Mouse (Mus musculus) limb, embryonic 10.5 days (tissue): ENCODE measurements around the gene Itpk1. TPM values are rescaled to one million over a fixed set of nuclear protein-coding genes. Genes with fewer than 3 reads are reported as not detected.

Experiments used
- DNase-seq: peaks from one replicate; pipeline ENCODE4 v3.0.0-alpha.2; 2017; ENCODE audit warnings: low spot score
- H3K27ac ChIP-seq: fragments of 300-500 bp; sonication (generic); 2 replicates; pipeline ENCODE4 v1.5.1; 2016; ENCODE audit warnings: mild to moderate bottlenecking
- H3K27me3 ChIP-seq: fragments of 300-500 bp; sonication (generic); 2 replicates; pipeline ENCODE4 v1.6.1; 2016; ENCODE audit warnings: low read depth, mild to moderate bottlenecking; ENCODE audit not compliant: poor library complexity, severe bottlenecking
- H3K36me3 ChIP-seq: fragments of 300-500 bp; sonication (generic); 2 replicates; pipeline ENCODE4 v1.6.1; 2016; ENCODE audit warnings: mild to moderate bottlenecking, moderate library complexity
- H3K4me1 ChIP-seq: fragments of 300-500 bp; sonication (generic); 2 replicates; pipeline ENCODE4 v1.6.1; 2016
- H3K4me3 ChIP-seq: fragments of 300-500 bp; sonication (generic); 2 replicates; pipeline ENCODE4 v1.5.1; 2016; ENCODE audit warnings: mild to moderate bottlenecking, moderate library complexity
- H3K9me3 ChIP-seq: fragments of 300-500 bp; sonication (generic); replicated peaks from 2 replicates; pipeline ENCODE4 v1.6.1; 2016; ENCODE audit warnings: mild to moderate bottlenecking
- whole genome bisulfite sequencing: fragments of 180-500 bp; shearing (Covaris S2); methylation state at CpG from one replicate; pipeline ENCODE4 v1.1.7; 2016; 5-methylcytosine and 5-hydroxymethylcytosine counted together
- polyA plus RNA-seq: library from polyadenylated mRNA; unstranded; fragments of >200 nt; fragmentation: Nextera tagmentation; extraction: Ambion mirVana; gene quantifications from 2 replicates; pipeline ENCODE4 v1.2.1, GENCODE M21; 2016

Gene Itpk1
- polyA plus RNA-seq, 1 experiment from 2014 or later, result 9.7 TPM

- peak overlapping the region; percentile 50 for H3K27ac ChIP-seq
- WGBS, result 88% methylated on average over 7 of the region's 7 CpGs
Measured at GRCm38 (mm10) chr12:102725761-102726175, 21.0 kb upstream of the Itpk1 start.

GRCm38 (mm10) chr12:102725146-102725545, 20.4 kb upstream of the Itpk1 start:
- no peaks in the 10 kb centered on the region for H3K9me3 ChIP-seq
- H3K4me3 ChIP-seq, result no peak overlapping the region
- H3K27ac ChIP-seq, result no peak overlapping the region
- DNase-seq, result no peak
- H3K27me3 ChIP-seq, result no peaks in the 10 kb centered on the region
- 95% methylated on average over 6 of the region's 6 CpGs for WGBS
- H3K36me3 ChIP-seq, result no peaks in the 10 kb centered on the region
- peaks cover 20% of the 10 kb centered on the region for H3K4me1 ChIP-seq

More at GRCm38 (mm10) chr12:102725761-102726175, 21.0 kb upstream of the Itpk1 start:
- peaks cover 26% of the 10 kb centered on the region for H3K4me1 ChIP-seq
- no peaks in the 10 kb centered on the region for H3K9me3 ChIP-seq
- no peaks in the 10 kb centered on the region for H3K27me3 ChIP-seq
- no peak overlapping the region for H3K4me3 ChIP-seq
- H3K36me3 ChIP-seq, result no peaks in the 10 kb centered on the region
- no peak for DNase-seq

GRCm38 (mm10) chr12:102723861-102724260, 19.1 kb upstream of the Itpk1 start:
- Histone ChIP-seq H3K4me1 (peaks cover 21% of the 10 kb centered on the region), H3K9me3 (no peaks in the 10 kb centered on the region), H3K36me3 (no peaks in the 10 kb centered on the region), H3K27me3 (no peaks in the 10 kb centered on the region), H3K4me3 (no peak overlapping the region), H3K27ac (no peak overlapping the region)
- 79% methylated on average over 6 of the region's 6 CpGs for WGBS
- no peak for DNase-seq

GRCm38 (mm10) chr12:102722966-102723365, 18.2 kb upstream of the Itpk1 start:
- WGBS, result 82% methylated on average over 8 of the region's 8 CpGs
- no peaks in the 10 kb centered on the region for H3K27me3 ChIP-seq
- H3K36me3 ChIP-seq, result no peaks in the 10 kb centered on the region
- no peak overlapping the region for H3K27ac ChIP-seq
- DNase-seq, result no peak
- no peak overlapping the region for H3K4me3 ChIP-seq
- H3K4me1 ChIP-seq, result peaks cover 21% of the 10 kb centered on the region
- H3K9me3 ChIP-seq, result no peaks in the 10 kb centered on the region

GRCm38 (mm10) chr12:102722451-102722850, 17.7 kb upstream of the Itpk1 start:
- Histone ChIP-seq H3K4me1 (peaks cover 21% of the 10 kb centered on the region), H3K27me3 (no peaks in the 10 kb centered on the region), H3K36me3 (no peaks in the 10 kb centered on the region), H3K27ac (peak overlapping the region; percentile 70), H3K9me3 (no peaks in the 10 kb centered on the region), H3K4me3 (no peak overlapping the region)
- 64% methylated on average over 11 of the region's 11 CpGs for WGBS
- DNase-seq, result no peak

- Histone ChIP-seq H3K4me3 (no peak overlapping the region), H3K27me3 (no peaks in the 10 kb centered on the region), H3K27ac (no peak overlapping the region), H3K4me1 (peaks cover 17% of the 10 kb centered on the region), H3K9me3 (no peaks in the 10 kb centered on the region), H3K36me3 (no peaks in the 10 kb centered on the region)
- peak; percentile 80 for DNase-seq
- WGBS, result 35% methylated on average over 13 of the region's 13 CpGs
Measured at GRCm38 (mm10) chr12:102719552-102720315, 15.0 kb upstream of the Itpk1 start.

GRCm38 (mm10) chr12:102714654-102715395, 10.1 kb upstream of the Itpk1 start:
- Histone ChIP-seq H3K4me1 (peaks cover 27% of the 10 kb centered on the region), H3K27me3 (no peaks in the 10 kb centered on the region), H3K4me3 (no peak overlapping the region), H3K36me3 (no peaks in the 10 kb centered on the region), H3K9me3 (no peaks in the 10 kb centered on the region), H3K27ac (no peak overlapping the region)
- WGBS, result 89% methylated on average over 10 of the region's 10 CpGs
- no peak for DNase-seq

- H3K4me3 ChIP-seq, result no peak overlapping the region
- H3K27me3 ChIP-seq, result no peaks in the 10 kb centered on the region
- no peaks in the 10 kb centered on the region for H3K36me3 ChIP-seq
- H3K27ac ChIP-seq, result no peak overlapping the region
- no peak for DNase-seq
- 75% methylated on average over 2 of the region's 2 CpGs for WGBS
- peaks cover 20% of the 10 kb centered on the region for H3K4me1 ChIP-seq
- no peaks in the 10 kb centered on the region for H3K9me3 ChIP-seq
Measured at GRCm38 (mm10) chr12:102714116-102714515, 9.4 kb upstream of the Itpk1 start.

- Histone ChIP-seq H3K27ac (no peak overlapping the region), H3K4me1 (peaks cover 20% of the 10 kb centered on the region), H3K36me3 (no peaks in the 10 kb centered on the region), H3K27me3 (no peaks in the 10 kb centered on the region), H3K4me3 (no peak overlapping the region), H3K9me3 (no peaks in the 10 kb centered on the region)
- WGBS, result 70% methylated on average over 20 of the region's 20 CpGs
- DNase-seq, result no peak
Measured at GRCm38 (mm10) chr12:102713153-102713865, 8.6 kb upstream of the Itpk1 start.

- no peak for DNase-seq
- H3K4me3 ChIP-seq, result no peak overlapping the region
- H3K9me3 ChIP-seq, result no peaks in the 10 kb centered on the region
- no peak overlapping the region for H3K27ac ChIP-seq
- 65% methylated on average over 4 of the region's 4 CpGs for WGBS
- H3K27me3 ChIP-seq, result peaks cover 8% of the 10 kb centered on the region; the same call in 1 of the 2 replicates
- H3K4me1 ChIP-seq, result peaks cover 21% of the 10 kb centered on the region
- H3K36me3 ChIP-seq, result no peaks in the 10 kb centered on the region
Measured at GRCm38 (mm10) chr12:102710851-102711375, 6.2 kb upstream of the Itpk1 start.

GRCm38 (mm10) chr12:102709896-102710295, 5.2 kb upstream of the Itpk1 start:
- 91% methylated on average over 5 of the region's 5 CpGs for WGBS
- Histone ChIP-seq H3K27ac (no peak overlapping the region), H3K36me3 (no peaks in the 10 kb centered on the region), H3K9me3 (no peaks in the 10 kb centered on the region), H3K4me3 (no peak overlapping the region), H3K27me3 (peaks cover 8% of the 10 kb centered on the region; the same call in 1 of the 2 replicates), H3K4me1 (peaks cover 30% of the 10 kb centered on the region)
- no peak for DNase-seq

GRCm38 (mm10) chr12:102708220-102708619, 3.5 kb upstream of the Itpk1 start:
- Histone ChIP-seq H3K4me1 (peaks cover 42% of the 10 kb centered on the region), H3K36me3 (no peaks in the 10 kb centered on the region), H3K27me3 (peaks cover 18% of the 10 kb centered on the region; the same call in 1 of the 2 replicates), H3K4me3 (no peak overlapping the region), H3K9me3 (no peaks in the 10 kb centered on the region), H3K27ac (no peak overlapping the region)
- WGBS, result 84% methylated on average over 11 of the region's 11 CpGs
- no peak for DNase-seq
